Mouse (Mus musculus) olfactory bulb, adult 2 months (tissue): ENCODE measurements around the gene Pank2.

Experiments used
- CTCF ChIP-seq: fragments of 200-500 bp; IDR thresholded peaks from 2 replicates; pipeline ENCODE4 v1.5.1; 2012; ENCODE audit warnings: low read depth, mild to moderate bottlenecking, low read length, moderate library complexity; ENCODE audit not compliant: insufficient read depth
- POLR2A ChIP-seq: fragments of 200-500 bp; IDR thresholded peaks from 2 replicates; pipeline ENCODE4 v1.6.1; 2012; ENCODE audit warnings: mild to moderate bottlenecking, low read depth, low read length, moderate library complexity; ENCODE audit not compliant: insufficient read depth

- no peak for TF ChIP-seq CTCF
- TF ChIP-seq POLR2A: no peak
Measured at GRCm38 (mm10) chr2:131286276-131286675, 24.0 kb downstream of the Pank2 start.
